Mouse (Mus musculus): ENCODE measurements around the gene Mfsd9. TPM values are rescaled to one million over a fixed set of nuclear protein-coding genes. Genes with fewer than 3 reads are reported as not detected.

The Mfsd9 gene
- 3.1 and 3.3 TPM in 2 replicates for polyA plus RNA-seq (2016; fragmentation: Nextera tagmentation; extraction: Ambion mirVana)

- 4% methylated on average over 38 of the region's 38 CpGs for WGBS
- peak within 1 kb of the TSS; percentile 82 for H3K27ac ChIP-seq
- H3K9me3 ChIP-seq, result no peaks in the 10 kb centered on the region
- H3K4me1 ChIP-seq (replicated peaks), result peaks cover 18% of the 10 kb centered on the region
- no peaks in the 10 kb centered on the region for H3K36me3 ChIP-seq
- peak within 1 kb of the TSS; percentile 74 for H3K4me3 ChIP-seq
- H3K27me3 ChIP-seq (ENCODE audit: insufficient read depth, poor library complexity, severe bottlenecking), result no peaks in the 10 kb centered on the region
- peak; percentile 94 for DNase-seq (ENCODE audit: low spot score)
Measured at GRCm38 (mm10) chr1:40790324-40791141, at the start of gene Mfsd9. Mfsd9 (minus strand) TSS chr1:40790687.

DNA sequence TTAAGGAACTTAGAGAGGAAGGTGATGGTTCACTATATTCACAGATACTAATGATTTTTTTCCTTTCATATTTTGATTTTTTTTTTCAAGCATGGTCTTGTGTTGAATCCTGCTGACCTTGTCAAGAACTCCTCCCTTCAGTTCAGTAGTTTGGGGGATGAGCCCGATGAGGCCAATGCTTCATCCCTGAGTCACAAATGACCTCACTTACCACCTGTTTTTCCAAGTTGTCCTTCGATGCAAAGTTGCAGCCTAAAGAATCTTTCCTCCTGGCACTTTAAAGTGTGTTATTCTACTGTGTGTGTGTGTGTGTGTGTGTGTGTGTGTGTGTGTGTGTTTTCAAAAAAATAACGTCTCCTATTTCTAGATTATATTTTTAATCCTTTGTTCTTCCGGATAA, 45.0 kb upstream of the Mfsd9 start:
- no peaks in the 10 kb centered on the region for H3K4me1 ChIP-seq (replicated peaks)
- WGBS, result 86% methylated on average over 4 of the region's 4 CpGs
- no peaks in the 10 kb centered on the region for H3K36me3 ChIP-seq

DNA sequence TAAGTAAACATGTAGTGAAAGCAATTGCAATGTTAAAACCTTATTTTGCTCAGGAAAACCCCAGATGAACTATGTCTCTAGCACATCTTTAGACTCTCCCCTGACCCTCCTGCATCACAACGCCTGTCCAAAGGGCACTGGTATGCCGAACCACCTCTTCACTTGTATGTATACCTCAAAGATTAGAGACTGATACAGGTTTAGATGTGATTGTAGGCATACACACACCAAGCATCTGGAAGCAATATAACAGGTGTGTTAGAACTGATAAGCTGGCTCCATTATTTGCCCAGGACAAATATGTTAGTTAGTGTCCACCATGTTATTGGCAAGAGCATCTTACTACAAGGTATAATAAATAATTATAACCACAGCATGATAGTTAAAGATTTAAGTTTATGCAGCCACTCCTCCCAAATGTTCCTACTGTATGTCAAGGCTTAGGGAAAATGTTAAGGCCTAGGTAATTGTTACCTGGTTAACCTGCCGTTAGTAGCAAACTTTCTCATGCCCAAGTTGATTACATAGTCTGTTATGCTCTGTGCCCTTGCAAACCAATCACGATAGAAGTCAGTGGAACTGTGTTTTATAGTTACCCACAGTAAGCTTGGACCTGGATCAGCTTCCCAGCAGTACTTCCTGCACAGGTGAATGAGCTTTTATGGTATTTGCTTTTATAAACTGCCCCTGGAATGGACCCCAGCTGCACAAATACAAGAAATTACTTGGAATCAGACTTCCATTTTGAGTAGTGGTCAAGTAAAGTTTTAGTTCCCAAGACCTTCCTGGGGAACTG, 40.4 kb upstream of the Mfsd9 start:
- no peak for DNase-seq (ENCODE audit: low spot score)
- Histone ChIP-seq H3K4me1 (replicated peaks) (no peaks in the 10 kb centered on the region), H3K9me3 (no peaks in the 10 kb centered on the region), H3K27me3 (ENCODE audit: insufficient read depth, poor library complexity, severe bottlenecking) (no peaks in the 10 kb centered on the region), H3K4me3 (no peak overlapping the region), H3K36me3 (no peaks in the 10 kb centered on the region), H3K27ac (no peak overlapping the region)
- WGBS, result 87% methylated on average over 4 of the region's 4 CpGs

More for the DNA sequence above, 45.0 kb upstream of the Mfsd9 start:
- H3K27me3 ChIP-seq (ENCODE audit: insufficient read depth, poor library complexity, severe bottlenecking), result no peaks in the 10 kb centered on the region
- no peaks in the 10 kb centered on the region for H3K9me3 ChIP-seq
- H3K27ac ChIP-seq, result no peak overlapping the region
- H3K4me3 ChIP-seq, result no peak overlapping the region
- no peak for DNase-seq (ENCODE audit: low spot score)

DNA sequence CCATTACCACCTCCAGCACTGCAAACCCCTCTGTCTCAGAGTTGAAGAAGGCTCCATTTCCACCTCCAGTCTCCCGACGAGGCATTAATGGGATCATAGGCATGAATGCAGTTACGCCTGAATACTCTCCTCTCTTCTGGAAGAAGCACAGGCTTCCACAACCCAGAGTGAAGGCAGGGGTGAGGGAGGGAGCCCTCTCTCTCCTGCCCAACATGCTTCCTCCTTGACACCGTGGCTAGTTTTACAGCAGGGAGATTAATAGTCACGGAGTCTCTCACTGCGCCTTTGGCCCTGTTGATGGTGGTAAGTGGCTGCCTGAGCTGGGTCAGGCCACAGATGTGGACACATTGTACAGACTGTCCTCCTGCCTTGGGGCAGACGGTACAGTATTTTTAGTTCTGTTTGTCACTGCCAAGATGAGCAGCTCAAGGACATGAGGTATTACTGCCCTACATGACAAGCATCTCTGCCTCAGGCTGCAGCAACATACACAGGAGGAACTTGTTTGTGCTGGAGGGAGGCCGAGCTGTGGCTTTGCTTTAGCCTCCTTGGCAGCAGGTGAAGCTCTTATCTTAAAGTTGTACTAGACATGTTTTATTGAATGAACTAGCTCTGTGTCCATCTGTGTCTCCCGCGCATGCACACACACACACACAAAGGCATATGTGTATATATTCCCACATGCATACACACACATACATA, 38.9 kb upstream of the Mfsd9 start:
- no peak for DNase-seq (ENCODE audit: low spot score)
- WGBS, result 82% methylated on average over 10 of the region's 10 CpGs

GRCm38 (mm10) chr1:40825826-40826225, 35.3 kb upstream of the Mfsd9 start:
- H3K27ac ChIP-seq, result no peak overlapping the region
- H3K4me3 ChIP-seq, result no peak overlapping the region
- no peaks in the 10 kb centered on the region for H3K4me1 ChIP-seq (replicated peaks)
- WGBS, result 85% methylated on average over 7 of the region's 7 CpGs
- DNase-seq (ENCODE audit: low spot score), result no peak
- H3K27me3 ChIP-seq (ENCODE audit: insufficient read depth, poor library complexity, severe bottlenecking), result no peaks in the 10 kb centered on the region
- no peaks in the 10 kb centered on the region for H3K36me3 ChIP-seq
- H3K9me3 ChIP-seq, result no peaks in the 10 kb centered on the region

More for the DNA sequence above, 38.9 kb upstream of the Mfsd9 start:
- no peaks in the 10 kb centered on the region for H3K36me3 ChIP-seq
- H3K9me3 ChIP-seq, result no peaks in the 10 kb centered on the region
- no peaks in the 10 kb centered on the region for H3K4me1 ChIP-seq (replicated peaks)
- no peak overlapping the region for H3K27ac ChIP-seq
- H3K27me3 ChIP-seq (ENCODE audit: insufficient read depth, poor library complexity, severe bottlenecking), result no peaks in the 10 kb centered on the region
- no peak overlapping the region for H3K4me3 ChIP-seq

DNA sequence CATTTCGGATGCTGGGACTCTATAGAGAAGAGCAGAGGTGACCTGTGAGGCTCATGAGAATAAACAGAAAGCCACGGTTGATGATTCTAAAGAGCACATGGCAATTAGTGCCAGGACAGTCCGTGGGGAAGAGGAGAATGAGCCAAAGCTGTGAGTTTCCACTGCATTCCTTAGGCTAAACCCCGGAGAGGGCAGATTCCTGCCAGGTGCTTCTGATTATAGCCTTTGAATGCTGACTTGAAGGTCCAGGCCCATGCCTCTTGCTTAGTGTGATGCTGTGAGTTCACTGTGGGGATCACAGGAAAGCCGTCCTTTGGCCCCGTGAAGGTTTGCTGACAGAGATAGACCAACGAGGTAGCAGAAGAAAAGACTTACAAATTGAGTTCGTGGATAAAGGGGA, 34.4 kb upstream of the Mfsd9 start:
- H3K9me3 ChIP-seq, result no peaks in the 10 kb centered on the region
- 71% methylated on average over 8 of the region's 8 CpGs for WGBS
- H3K27ac ChIP-seq, result no peak overlapping the region
- no peak overlapping the region for H3K4me3 ChIP-seq
- no peaks in the 10 kb centered on the region for H3K4me1 ChIP-seq (replicated peaks)
- DNase-seq (ENCODE audit: low spot score), result no peak
- no peaks in the 10 kb centered on the region for H3K36me3 ChIP-seq
- H3K27me3 ChIP-seq (ENCODE audit: insufficient read depth, poor library complexity, severe bottlenecking), result no peaks in the 10 kb centered on the region

- 74% methylated on average over 4 of the region's 4 CpGs for WGBS
- no peaks in the 10 kb centered on the region for H3K36me3 ChIP-seq
- H3K27ac ChIP-seq, result no peak overlapping the region
- DNase-seq (ENCODE audit: low spot score), result no peak
- no peak overlapping the region for H3K4me3 ChIP-seq
- H3K9me3 ChIP-seq, result no peaks in the 10 kb centered on the region
- no peaks in the 10 kb centered on the region for H3K27me3 ChIP-seq (ENCODE audit: insufficient read depth, poor library complexity, severe bottlenecking)
- H3K4me1 ChIP-seq (replicated peaks), result no peaks in the 10 kb centered on the region
Measured at GRCm38 (mm10) chr1:40824517-40824916, 34.0 kb upstream of the Mfsd9 start.

GRCm38 (mm10) chr1:40815071-40815845, 24.8 kb upstream of the Mfsd9 start:
- no peaks in the 10 kb centered on the region for H3K36me3 ChIP-seq
- WGBS, result 70% methylated on average over 16 of the region's 16 CpGs
- H3K27me3 ChIP-seq (ENCODE audit: insufficient read depth, poor library complexity, severe bottlenecking), result no peaks in the 10 kb centered on the region
- no peak overlapping the region for H3K4me3 ChIP-seq
- H3K4me1 ChIP-seq (replicated peaks), result no peaks in the 10 kb centered on the region
- no peaks in the 10 kb centered on the region for H3K9me3 ChIP-seq
- no peak overlapping the region for H3K27ac ChIP-seq
- no peak for DNase-seq (ENCODE audit: low spot score)

DNA sequence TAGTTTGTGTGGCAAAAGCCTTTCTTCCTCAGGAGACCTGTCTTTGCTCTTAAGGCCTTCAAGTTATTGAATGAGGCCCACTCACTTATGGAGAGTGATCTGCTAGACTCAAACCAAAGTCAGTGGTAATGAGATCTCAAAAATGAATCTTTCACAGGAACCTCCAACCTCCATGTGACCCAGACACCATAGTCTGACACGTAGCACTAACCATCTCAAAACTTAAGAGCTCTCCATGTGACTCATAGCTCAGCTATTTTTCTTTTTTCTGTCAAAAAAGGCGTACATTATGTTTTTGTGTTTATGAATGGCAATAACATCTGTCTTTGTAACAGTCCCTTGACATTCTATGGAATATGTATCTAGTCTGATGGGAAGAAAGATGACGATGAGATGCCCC, 18.2 kb upstream of the Mfsd9 start:
- DNase-seq (ENCODE audit: low spot score), result no peak
- Histone ChIP-seq H3K27me3 (ENCODE audit: insufficient read depth, poor library complexity, severe bottlenecking) (no peaks in the 10 kb centered on the region), H3K36me3 (no peaks in the 10 kb centered on the region), H3K4me3 (no peak overlapping the region), H3K9me3 (no peaks in the 10 kb centered on the region), H3K27ac (no peak overlapping the region), H3K4me1 (replicated peaks) (no peaks in the 10 kb centered on the region)
- 86% methylated on average over 3 of the region's 3 CpGs for WGBS

- 94% methylated on average over 11 of the region's 11 CpGs for WGBS
- no peaks in the 10 kb centered on the region for H3K27me3 ChIP-seq (ENCODE audit: insufficient read depth, poor library complexity, severe bottlenecking)
- DNase-seq (ENCODE audit: low spot score), result no peak
- H3K36me3 ChIP-seq, result no peaks in the 10 kb centered on the region
- no peaks in the 10 kb centered on the region for H3K9me3 ChIP-seq
- H3K4me1 ChIP-seq (replicated peaks), result no peaks in the 10 kb centered on the region
- H3K4me3 ChIP-seq, result no peak overlapping the region
- no peak overlapping the region for H3K27ac ChIP-seq
Measured at GRCm38 (mm10) chr1:40805891-40806290, 15.4 kb upstream of the Mfsd9 start.

- Histone ChIP-seq H3K4me1 (replicated peaks) (no peaks in the 10 kb centered on the region), H3K9me3 (no peaks in the 10 kb centered on the region), H3K36me3 (no peaks in the 10 kb centered on the region), H3K4me3 (no peak within 1 kb of the TSS), H3K27ac (no peak within 1 kb of the TSS), H3K27me3 (ENCODE audit: insufficient read depth, poor library complexity, severe bottlenecking) (no peaks in the 10 kb centered on the region)
- WGBS, result 77% methylated on average over 9 of the region's 9 CpGs
- no peak for DNase-seq (ENCODE audit: low spot score)
Measured at GRCm38 (mm10) chr1:40805351-40805750, 14.9 kb upstream of the Mfsd9 start, which contains the start of gene Tmem182. Tmem182 (plus strand) TSS chr1:40805601.

GRCm38 (mm10) chr1:40804118-40804517, 13.6 kb upstream of the Mfsd9 start:
- Histone ChIP-seq H3K4me1 (replicated peaks) (no peaks in the 10 kb centered on the region), H3K36me3 (no peaks in the 10 kb centered on the region), H3K27me3 (ENCODE audit: insufficient read depth, poor library complexity, severe bottlenecking) (no peaks in the 10 kb centered on the region), H3K27ac (no peak overlapping the region), H3K9me3 (no peaks in the 10 kb centered on the region), H3K4me3 (no peak overlapping the region)
- DNase-seq (ENCODE audit: low spot score), result no peak
- WGBS, result 83% methylated on average over 12 of the region's 12 CpGs

All from hindbrain, embryonic 10.5 days (tissue).